Mouse (Mus musculus) cortical plate, adult 2 months (tissue): ENCODE data around the gene Nudcd3. TPM values are rescaled to one million over a fixed set of nuclear protein-coding genes. Genes with fewer than 3 reads are reported as not detected.

ENCODE experiments used
- H3K27ac ChIP-seq: fragments of 200-500 bp; 2 replicates; pipeline ENCODE4 v1.5.1; 2012; ENCODE audit warnings: low read length, control low read depth, inconsistent platforms; ENCODE audit not compliant: insufficient read depth
- H3K4me1 ChIP-seq: fragments of 200-500 bp; 2 replicates; pipeline ENCODE4 v1.6.1; 2011; ENCODE audit warnings: low read length; ENCODE audit not compliant: control insufficient read depth, insufficient read depth
- H3K4me3 ChIP-seq: fragments of 200-500 bp; 2 replicates; pipeline ENCODE4 v1.5.1; 2011; ENCODE audit warnings: mild to moderate bottlenecking, low read length, control low read depth; ENCODE audit not compliant: insufficient read depth
- CTCF ChIP-seq: fragments of 200-500 bp; IDR thresholded peaks from 2 replicates; pipeline ENCODE4 v1.5.1; 2011; ENCODE audit warnings: mild to moderate bottlenecking, control low read depth, low read length; ENCODE audit not compliant: insufficient read depth; ENCODE audit errors: extremely low read depth
- POLR2A ChIP-seq: fragments of 200-500 bp; IDR thresholded peaks from 2 replicates; pipeline ENCODE4 v1.6.1; 2011; ENCODE audit warnings: mild to moderate bottlenecking, low read length, control low read depth; ENCODE audit not compliant: insufficient read depth; ENCODE audit errors: extremely low read depth
- polyA plus RNA-seq: library from polyadenylated mRNA; depleted of rRNA; stranded (reverse); fragments of >200 nt; gene quantifications from 2 replicates; pipeline ENCODE4 v1.2.3, GENCODE M21; 2012; rRNA removed

Nudcd3 gene
- polyA plus RNA-seq, result 112 TPM in 2 replicates

- Histone ChIP-seq H3K4me1 (peaks cover 3% of the 10 kb centered on the region), H3K27ac (peak within 1 kb of the TSS; percentile 89), H3K4me3 (peak within 1 kb of the TSS; percentile 48)
- TF ChIP-seq CTCF (no peak), POLR2A (peak; percentile 68)
Measured at GRCm38 (mm10) chr11:6200087-6200569, at the start of gene Nudcd3. Gene Nudcd3, minus strand, starts transcription at chr11:6200415.

GRCm38 (mm10) chr11:6244707-6245106 is 44.5 kb upstream of the Nudcd3 start:
- TF ChIP-seq POLR2A (no peak), CTCF (no peak)
- Histone ChIP-seq H3K4me3 (no peak overlapping the region), H3K4me1 (no peaks in the 10 kb centered on the region), H3K27ac (no peak overlapping the region)

- Histone ChIP-seq H3K27ac (no peak overlapping the region), H3K4me3 (no peak overlapping the region), H3K4me1 (no peaks in the 10 kb centered on the region)
- no peak for TF ChIP-seq POLR2A
- no peak for TF ChIP-seq CTCF
Measured at GRCm38 (mm10) chr11:6233025-6233424, 32.8 kb upstream of the Nudcd3 start.

- no peak within 1 kb of the TSS for H3K4me3 ChIP-seq
- TF ChIP-seq CTCF, result no peak
- no peak for TF ChIP-seq POLR2A
- H3K4me1 ChIP-seq, result no peaks in the 10 kb centered on the region
- H3K27ac ChIP-seq, result no peak within 1 kb of the TSS
Measured at GRCm38 (mm10) chr11:6230012-6230411, 29.8 kb upstream of the Nudcd3 start, which contains the start of gene Npc1l1. Gene Npc1l1, minus strand, starts transcription at chr11:6230143.

GRCm38 (mm10) chr11:6224541-6225229 is 24.5 kb upstream of the Nudcd3 start:
- H3K27ac ChIP-seq, result no peak overlapping the region

GRCm38 (mm10) chr11:6222187-6222586 is 22.0 kb upstream of the Nudcd3 start:
- Histone ChIP-seq H3K4me1 (no peaks in the 10 kb centered on the region), H3K27ac (no peak overlapping the region), H3K4me3 (no peak overlapping the region)
- no peak for TF ChIP-seq POLR2A
- TF ChIP-seq CTCF, result no peak

More at GRCm38 (mm10) chr11:6224541-6225229, 24.5 kb upstream of the Nudcd3 start:
- Histone ChIP-seq H3K4me3 (no peak overlapping the region), H3K4me1 (no peaks in the 10 kb centered on the region)
- no peak for TF ChIP-seq POLR2A
- no peak for TF ChIP-seq CTCF

GRCm38 (mm10) chr11:6219967-6220366 is 19.8 kb upstream of the Nudcd3 start:
- TF ChIP-seq CTCF, result no peak
- TF ChIP-seq POLR2A, result no peak
- no peak overlapping the region for H3K4me3 ChIP-seq

GRCm38 (mm10) chr11:6218189-6218896 is 18.1 kb upstream of the Nudcd3 start:
- TF ChIP-seq CTCF (no peak), POLR2A (no peak)
- Histone ChIP-seq H3K4me1 (no peaks in the 10 kb centered on the region), H3K4me3 (no peak overlapping the region), H3K27ac (no peak overlapping the region)

More at GRCm38 (mm10) chr11:6219967-6220366, 19.8 kb upstream of the Nudcd3 start:
- no peaks in the 10 kb centered on the region for H3K4me1 ChIP-seq
- no peak overlapping the region for H3K27ac ChIP-seq

GRCm38 (mm10) chr11:6216834-6217233 is 16.6 kb upstream of the Nudcd3 start:
- no peak overlapping the region for H3K27ac ChIP-seq
- no peak overlapping the region for H3K4me3 ChIP-seq
- TF ChIP-seq POLR2A (no peak), CTCF (no peak)
- H3K4me1 ChIP-seq, result no peaks in the 10 kb centered on the region

GRCm38 (mm10) chr11:6208158-6208557 is 7.9 kb upstream of the Nudcd3 start:
- H3K4me1 ChIP-seq, result no peaks in the 10 kb centered on the region
- no peak overlapping the region for H3K4me3 ChIP-seq
- no peak overlapping the region for H3K27ac ChIP-seq
- TF ChIP-seq POLR2A, result no peak
- TF ChIP-seq CTCF, result no peak
